Mouse (Mus musculus) forebrain, embryonic 15.5 days (tissue): ENCODE data around the gene Tmbim6. TPM values are rescaled to one million over a fixed set of nuclear protein-coding genes. Genes with fewer than 3 reads are reported as not detected.

Source experiments
- polyA plus RNA-seq: library from polyadenylated mRNA; unstranded; fragments of >200 nt; fragmentation: Nextera tagmentation; extraction: Ambion mirVana; gene quantifications from 2 replicates; pipeline ENCODE4 v1.2.1, GENCODE M21; 2015

Gene Tmbim6
- polyA plus RNA-seq, 1 experiment from 2014 or later, result 263 TPM

Other genes starting within 250 kb of the Tmbim6 start
- 4.3 and 4.6 TPM in 2 replicates for gene Kcnh3, start 168.0 kb upstream of the Tmbim6 start, polyA plus RNA-seq
- 209 and 212 TPM in 2 replicates for gene Mcrs1, start 140.9 kb upstream of the Tmbim6 start, polyA plus RNA-seq
- 111 and 115 TPM in 2 replicates for gene Prpf40b, start 97.8 kb upstream of the Tmbim6 start, polyA plus RNA-seq
- 0.23 and 0.31 TPM in 2 replicates for gene Fam186b, start 97.0 kb upstream of the Tmbim6 start, polyA plus RNA-seq
- 9.9 and 10.2 TPM in 2 replicates for gene Fmnl3, start 22.4 kb upstream of the Tmbim6 start, polyA plus RNA-seq
- 11.0 and 12.4 TPM in 2 replicates for gene Nckap5l, start 64.9 kb downstream of the Tmbim6 start, polyA plus RNA-seq
- 24.7 and 25.5 TPM in 2 replicates for gene Bcdin3d, start 81.8 kb downstream of the Tmbim6 start, polyA plus RNA-seq
- gene Faim2, start 135.3 kb downstream of the Tmbim6 start, polyA plus RNA-seq, result 17.0 and 18.9 TPM in 2 replicates
- not detected in 2 replicates for gene Aqp2, start 186.2 kb downstream of the Tmbim6 start, polyA plus RNA-seq
- gene Aqp5, start 197.9 kb downstream of the Tmbim6 start, polyA plus RNA-seq, result 0.38 TPM in 1 of 2 replicates, not detected in the other
- gene Aqp6, start 208.5 kb downstream of the Tmbim6 start, polyA plus RNA-seq, result not detected in 2 replicates